Mouse (Mus musculus) lung, adult 2 months (tissue): ENCODE measurements at regions not wholly inside any gene's neighbourhood (a gene's known extent, or its start where the extent isn't known, plus 50 kb on each side); places are given as distances from the start of the nearest gene placed in this dataset.
"Not testable (repeated sequence)": the region's sequence is repeated elsewhere in the genome, so short reads cannot be mapped to it uniquely, and the experiment has no call there.

Experiments used
- DNase-seq: peaks from one replicate; pipeline ENCODE4 v3.0.0; 2022
- H3K4me1 ChIP-seq: fragments of 200-500 bp; 2 replicates; pipeline ENCODE4 v1.6.1; 2011; ENCODE audit warnings: low read length; ENCODE audit not compliant: control insufficient read depth, insufficient read depth
- H3K4me3 ChIP-seq: fragments of 200-500 bp; replicated peaks from 2 replicates; pipeline ENCODE3; 2011; ENCODE audit warnings: low read depth, mild to moderate bottlenecking, control low read depth, low read length; ENCODE audit errors: extremely low read depth
- CTCF ChIP-seq: fragments of 200-500 bp; IDR thresholded peaks from 2 replicates; pipeline ENCODE4 v1.5.1; 2011; ENCODE audit warnings: mild to moderate bottlenecking, low read length, control low read depth; ENCODE audit not compliant: insufficient read depth
- POLR2A ChIP-seq: fragments of 200-500 bp; IDR thresholded peaks from 2 replicates; pipeline ENCODE4 v1.6.1; 2011; ENCODE audit warnings: low read depth, mild to moderate bottlenecking, control low read depth, low read length, borderline replicate concordance; ENCODE audit errors: extremely low read depth
- WGBS: fragments of 180-500 bp; shearing (Covaris S2); methylation state at CpG from one replicate; pipeline ENCODE4 v1.1.7; 2018; 5-methylcytosine and 5-hydroxymethylcytosine counted together

- no peak for DNase-seq
- H3K4me1 ChIP-seq: peaks cover 3% of the 10 kb centered on the region
- TF ChIP-seq POLR2A (no peak), CTCF (no peak)
Observed at GRCm38 (mm10) chr5:118481794-118482049, 78.8 kb upstream of the Med13l start.

GRCm38 (mm10) chr5:118482598-118482997, 77.9 kb upstream of the Med13l start:
- WGBS: 46% methylated on average over 7 of the region's 7 CpGs
- Histone ChIP-seq H3K4me1 (peaks cover under 1% of the 10 kb centered on the region), H3K4me3 (no peak overlapping the region)
- no peak for DNase-seq
- TF ChIP-seq CTCF: no peak
- TF ChIP-seq POLR2A: no peak

More at GRCm38 (mm10) chr5:118481794-118482049, 78.8 kb upstream of the Med13l start:
- no peak overlapping the region for H3K4me3 ChIP-seq

DNA sequence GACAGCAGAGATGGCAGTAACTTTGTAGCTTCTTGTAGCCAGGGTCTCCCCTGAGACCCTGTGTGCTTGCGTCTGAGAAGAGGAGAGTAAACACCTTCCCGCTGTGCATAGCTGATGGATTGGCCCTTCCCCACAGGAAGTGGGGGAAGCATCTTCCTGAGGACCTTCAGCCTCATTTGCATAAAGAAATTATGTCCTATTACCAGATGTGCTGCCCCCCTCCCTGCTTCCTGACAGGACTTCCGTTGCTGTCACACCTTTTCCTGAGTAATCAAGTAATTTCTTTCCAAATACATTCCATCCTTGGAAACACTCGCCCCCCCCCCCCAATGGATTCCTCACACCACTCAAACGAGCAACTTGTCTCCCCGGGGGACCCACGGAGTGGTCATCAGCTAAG, 77.5 kb upstream of the Med13l start:
- Histone ChIP-seq H3K4me3 (no peak overlapping the region), H3K4me1 (no peaks in the 10 kb centered on the region)
- no peak for TF ChIP-seq POLR2A
- no peak for TF ChIP-seq CTCF
- DNase-seq: no peak
- WGBS: 13% methylated on average over 7 of the region's 7 CpGs

GRCm38 (mm10) chr5:118483532-118483931, 76.9 kb upstream of the Med13l start:
- H3K4me3 ChIP-seq: no peak overlapping the region
- no peaks in the 10 kb centered on the region for H3K4me1 ChIP-seq
- TF ChIP-seq POLR2A: no peak
- TF ChIP-seq CTCF: no peak
- DNase-seq: no peak
- WGBS: 20% methylated on average over 8 of the region's 8 CpGs

DNA sequence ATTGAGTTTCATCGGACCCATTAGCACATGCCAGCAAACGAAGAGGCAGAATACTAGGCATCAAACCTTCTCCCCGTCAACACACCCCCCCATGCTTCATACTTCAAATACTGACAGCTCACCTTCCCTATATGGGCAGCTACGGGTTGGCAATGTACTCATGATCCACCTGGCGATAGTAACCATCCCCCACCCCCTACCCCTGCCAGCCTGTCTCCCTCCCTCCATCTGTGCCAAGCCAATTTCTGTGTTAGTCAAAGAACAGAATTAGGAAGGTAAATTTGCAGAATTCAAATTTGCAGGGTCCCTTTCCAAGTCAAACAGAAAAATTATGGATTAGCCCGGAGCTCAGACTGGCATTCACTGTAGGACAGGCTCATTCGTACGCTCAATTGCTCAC, 75.3 kb upstream of the Med13l start:
- no peak for DNase-seq
- no peaks in the 10 kb centered on the region for H3K4me1 ChIP-seq
- TF ChIP-seq POLR2A (no peak), CTCF (no peak)
- no peak overlapping the region for H3K4me3 ChIP-seq
- WGBS: 90% methylated on average over 8 of the region's 8 CpGs

- H3K4me1 ChIP-seq, DNase-seq, H3K4me3 ChIP-seq: not testable (repeated sequence)
- WGBS: 76% methylated on average over 2 of the region's 2 CpGs
Observed at GRCm38 (mm10) chr5:118492522-118492921, 68.0 kb upstream of the Med13l start.

GRCm38 (mm10) chr5:118494649-118495477, 65.6 kb upstream of the Med13l start:
- Histone ChIP-seq H3K4me3 (no peak overlapping the region), H3K4me1 (no peaks in the 10 kb centered on the region)
- DNase-seq: no peak
- TF ChIP-seq CTCF: no peak
- no peak for TF ChIP-seq POLR2A
- WGBS: 73% methylated on average over 7 of the region's 7 CpGs

GRCm38 (mm10) chr5:118495478-118495760, 65.1 kb upstream of the Med13l start:
- WGBS: 73% methylated on average over 2 of the region's 2 CpGs
- H3K4me1 ChIP-seq: no peaks in the 10 kb centered on the region
- no peak for TF ChIP-seq POLR2A
- no peak for TF ChIP-seq CTCF
- H3K4me3 ChIP-seq: no peak overlapping the region
- DNase-seq: no peak

DNA sequence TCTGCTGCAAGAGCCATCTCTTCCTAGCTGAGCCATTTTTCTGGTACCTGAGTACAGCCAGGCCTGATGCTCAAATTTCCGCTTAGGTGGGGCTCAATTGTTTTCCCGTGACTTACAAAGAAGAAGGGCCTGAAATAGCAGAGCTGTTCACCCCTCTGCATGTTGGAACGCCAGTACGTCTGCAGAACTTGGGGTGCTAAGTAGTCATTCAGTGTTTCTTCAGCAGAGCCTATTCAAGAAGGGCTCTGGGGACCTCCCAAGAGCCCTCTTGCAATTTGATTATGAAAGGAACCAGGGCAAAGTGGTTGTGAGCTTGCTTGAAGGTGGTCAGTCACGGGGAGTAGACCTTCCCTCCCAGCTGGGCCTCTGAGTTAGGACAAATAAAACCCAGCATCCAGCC, 58.9 kb upstream of the Med13l start:
- TF ChIP-seq POLR2A (no peak), CTCF (no peak)
- 96% methylated on average over 5 of the region's 5 CpGs for WGBS
- no peak overlapping the region for H3K4me3 ChIP-seq
- H3K4me1 ChIP-seq: no peaks in the 10 kb centered on the region; the same call in 1 of the 2 replicates
- no peak for DNase-seq

DNA sequence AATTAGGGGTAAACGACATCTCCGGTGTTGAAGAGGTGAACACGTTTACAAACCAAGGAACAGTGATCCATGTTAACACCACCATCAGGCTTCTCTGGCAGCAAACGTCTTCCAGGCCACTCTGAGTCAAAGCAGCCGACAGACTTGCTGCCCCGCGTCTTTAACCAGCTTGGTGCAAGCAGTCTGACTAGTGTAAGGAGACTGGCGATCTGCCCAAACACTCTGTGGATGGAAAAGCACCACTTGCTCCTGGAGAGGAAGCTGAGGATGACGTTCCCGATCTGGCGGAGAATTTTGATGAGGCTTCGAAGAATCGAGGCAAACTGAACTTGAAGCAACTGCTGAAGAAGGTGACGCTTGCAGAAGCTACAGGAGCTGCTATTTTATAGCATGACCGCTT, 57.5 kb upstream of the Med13l start:
- DNase-seq: peak; percentile 17
- TF ChIP-seq CTCF (no peak), POLR2A (no peak)
- 42% methylated on average over 15 of the region's 15 CpGs for WGBS
- no peaks in the 10 kb centered on the region; the same call in 1 of the 2 replicates for H3K4me1 ChIP-seq
- H3K4me3 ChIP-seq: no peak overlapping the region

GRCm38 (mm10) chr5:118504170-118504569, 56.3 kb upstream of the Med13l start:
- H3K4me1 ChIP-seq: no peaks in the 10 kb centered on the region; the same call in 1 of the 2 replicates
- H3K4me3 ChIP-seq: no peak overlapping the region
- DNase-seq: peak; percentile 17
- TF ChIP-seq POLR2A (no peak), CTCF (no peak)
- WGBS: 57% methylated on average over 10 of the region's 10 CpGs
